Mouse (Mus musculus) kidney, postnatal 4 days (tissue): ENCODE measurements at regions not wholly inside any gene's neighbourhood (a gene's known extent, or its start where the extent isn't known, plus 50 kb on each side); places are given as distances from the start of the nearest gene placed in this dataset.

ENCODE experiments used
- DNase-seq, 2 experiments: peaks; one replicate each; pipeline ENCODE4 v3.0.0; 2021; ENCODE audit warnings: mixed read lengths in 2 of 2

DNA sequence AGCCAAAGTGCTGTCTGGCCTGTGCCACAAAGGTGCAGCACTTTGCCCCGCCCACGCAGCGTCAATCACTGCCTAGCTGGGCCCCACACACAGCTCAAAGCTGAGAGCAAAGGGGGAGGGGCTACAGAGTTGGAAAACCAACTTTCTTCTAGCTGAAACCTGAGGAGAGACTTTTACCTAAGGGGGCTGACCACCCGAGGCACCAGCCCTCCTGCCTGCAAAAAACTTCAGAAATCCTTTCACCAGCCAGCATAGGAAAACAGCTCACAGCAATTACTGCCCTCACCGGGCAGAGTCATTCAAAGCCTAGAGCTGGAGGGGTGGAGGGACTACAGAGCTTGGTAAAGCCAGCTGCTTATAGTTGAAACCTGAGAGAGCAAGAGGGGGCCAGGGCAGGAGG lies 74.6 kb upstream of the Pabpc5 start:
- peak; percentile 14 to 39 for DNase-seq
